Mouse (Mus musculus) heart, adult 2 months (tissue): ENCODE data around the gene Fam240a. TPM values are rescaled to one million over a fixed set of nuclear protein-coding genes. Genes with fewer than 3 reads are reported as not detected.
A peak's percentile ranks its signal among the peaks of the same experiment; 100 is the strongest.

ENCODE experiments used
- DNase-seq, 2 experiments: peaks; one replicate each; pipeline ENCODE4 v3.0.0; 2021
- H3K27ac ChIP-seq: fragments of 200-600 bp; 2 replicates; pipeline ENCODE4 v1.8.1; 2022
- H3K27me3 ChIP-seq: fragments of 200-500 bp; 2 replicates; pipeline ENCODE4 v1.6.1; 2012; ENCODE audit warnings: mild to moderate bottlenecking, low read length, inconsistent platforms, mixed read lengths; ENCODE audit not compliant: control insufficient read depth, insufficient read depth
- H3K36me3 ChIP-seq: fragments of 200-500 bp; 2 replicates; pipeline ENCODE4 v1.6.1; 2012; ENCODE audit warnings: low read length, inconsistent platforms; ENCODE audit not compliant: control insufficient read depth, insufficient read depth
- H3K4me1 ChIP-seq: fragments of 200-500 bp; 2 replicates; pipeline ENCODE4 v1.6.1; 2011; ENCODE audit warnings: low read length; ENCODE audit not compliant: control insufficient read depth, insufficient read depth
- H3K4me3 ChIP-seq: fragments of 200-600 bp; 2 replicates; pipeline ENCODE4 v1.8.1; 2022
- H3K79me2 ChIP-seq: fragments of 200-500 bp; replicated peaks from 2 replicates; pipeline ENCODE4 v1.6.1; 2012; ENCODE audit warnings: mild to moderate bottlenecking, inconsistent platforms, low read length, moderate library complexity, mixed read lengths; ENCODE audit not compliant: control insufficient read depth, insufficient read depth
- H3K9ac ChIP-seq: fragments of 200-500 bp; 2 replicates; pipeline ENCODE4 v1.6.1; 2012; ENCODE audit warnings: low read depth, mild to moderate bottlenecking, control low read depth, inconsistent platforms, low read length, mixed read lengths
- CTCF ChIP-seq: fragments of 200-600 bp; IDR thresholded peaks from 2 replicates; pipeline ENCODE4 v1.8.1; 2022; ENCODE audit warnings: antibody characterized with exemption, mild to moderate bottlenecking, moderate library complexity
- EP300 ChIP-seq: fragments of 200-500 bp; IDR thresholded peaks from 2 replicates; pipeline ENCODE4 v1.6.1; 2011; ENCODE audit warnings: low read depth, low read length, control low read depth; ENCODE audit not compliant: insufficient read depth
- POLR2A ChIP-seq: fragments of 200-500 bp; IDR thresholded peaks from 2 replicates; pipeline ENCODE4 v1.6.1; 2011; ENCODE audit warnings: mild to moderate bottlenecking, low read depth, low read length, control low read depth; ENCODE audit not compliant: insufficient read depth
- WGBS: fragments of 180-500 bp; shearing (Covaris S2); methylation state at CpG from one replicate; pipeline ENCODE4 v1.1.7; 2018; 5-methylcytosine and 5-hydroxymethylcytosine counted together
- intact Hi-C: fragments of 180-260 bp; cut with DNase I; formaldehyde crosslinking; loops from one replicate; pipeline ENCODE4 v1.15.1; 2025
- microRNA-seq, 2 experiments: library from miRNA; unstranded; fragments of <30 nt; microRNA quantifications; one replicate each; pipeline ENCODE4 v1.2.0; 2021
- polyA plus RNA-seq: library from polyadenylated mRNA; depleted of rRNA; stranded (reverse); fragments of >200 nt; gene quantifications from 2 replicates; pipeline ENCODE4 v1.2.3, GENCODE M21; 2012; rRNA removed
- total RNA-seq, 2 experiments: library from RNA; stranded (reverse); gene quantifications; 2 replicates each; pipeline ENCODE4 v1.2.3; 2021

Gene Fam240a
- total and polyA plus RNA-seq, 3 experiments = not detected

DNA sequence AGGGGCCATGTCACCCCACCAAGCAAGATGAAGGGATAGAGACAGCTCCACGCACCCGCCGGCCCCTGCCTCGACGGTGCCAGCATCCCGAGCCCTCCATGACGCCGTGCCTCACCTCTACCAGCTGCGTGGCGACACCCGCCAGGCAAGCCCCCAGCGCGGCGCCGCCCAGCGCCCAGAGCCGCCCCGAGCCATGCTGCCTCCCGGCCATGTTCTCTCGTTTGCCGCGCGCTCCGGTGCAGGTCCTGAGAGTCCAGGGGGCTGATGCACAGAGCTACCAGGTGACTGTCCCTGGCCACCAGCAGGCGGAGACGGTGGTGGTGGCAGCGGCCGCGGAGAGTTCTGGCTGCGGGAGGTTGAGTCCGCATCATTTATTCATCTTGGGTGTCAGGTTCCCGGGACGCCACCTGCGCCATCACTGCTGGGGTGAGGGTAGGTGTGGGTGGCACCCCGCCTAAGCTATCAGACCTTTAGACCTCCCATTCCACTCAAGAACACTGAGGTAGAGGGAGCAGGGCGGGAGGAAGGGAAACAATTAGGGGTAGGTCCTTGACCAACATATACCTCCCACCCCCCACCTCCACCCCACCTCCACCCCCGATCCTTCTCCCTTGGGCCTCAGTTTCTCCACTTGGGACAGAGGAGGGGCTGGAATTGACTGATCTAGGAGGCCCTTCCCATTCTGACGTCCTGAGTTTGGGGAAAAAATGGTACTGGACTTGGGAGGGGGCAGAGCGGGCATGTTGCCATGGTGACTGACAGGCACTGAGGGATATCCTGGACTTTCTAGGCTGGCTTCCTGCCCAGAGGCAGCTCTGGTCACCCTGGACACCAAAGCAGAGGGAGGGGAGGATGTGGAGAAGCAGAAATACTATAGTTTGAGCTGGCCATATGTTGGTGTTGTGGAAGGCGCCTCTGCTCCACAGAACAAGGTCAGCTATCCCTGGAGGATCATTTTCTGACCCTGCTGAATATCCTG lies 42.7 kb downstream of the Fam240a start:
- Histone ChIP-seq H3K36me3 (no peaks in the 10 kb centered on the region), H3K4me3 (no peak overlapping the region), H3K27me3 (no peaks in the 10 kb centered on the region), H3K4me1 (peaks cover 12% of the 10 kb centered on the region), H3K27ac (no peak overlapping the region), H3K79me2 (no peaks in the 10 kb centered on the region), H3K9ac (no peak overlapping the region)
- DNase-seq = no peak
- intact Hi-C loops = loop anchor here (2.0 kb wide), 1 partner anchor 463 kb away; no protein-coding TSS in a partner anchor
- WGBS = 18% methylated on average over 40 of the region's 40 CpGs
- no peak for TF ChIP-seq EP300
- 0 out of 2 replicates have a peak, but pooled peaks have one; percentile 12 for TF ChIP-seq CTCF
- no peak for TF ChIP-seq POLR2A

DNA sequence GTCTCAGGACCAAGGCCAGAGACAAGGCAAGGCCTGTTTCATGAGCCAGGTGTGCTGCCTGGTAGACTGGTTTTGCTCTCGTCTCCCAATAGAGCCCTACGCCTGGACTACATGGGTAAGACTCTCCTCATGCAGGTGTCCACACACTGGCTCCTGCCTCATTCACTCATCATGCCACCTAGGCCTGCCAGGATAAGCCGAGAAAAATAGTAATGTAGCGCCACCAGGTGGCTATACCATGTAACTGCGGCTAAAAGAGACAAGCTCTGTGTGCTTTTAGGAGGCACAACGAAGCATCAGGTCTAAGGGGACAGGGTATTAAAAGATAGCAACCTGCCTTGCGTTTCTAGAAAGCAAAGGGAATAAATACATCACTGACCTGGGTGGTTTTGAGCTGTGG lies 45.6 kb downstream of the Fam240a start:
- Histone ChIP-seq H3K9ac (no peak overlapping the region), H3K79me2 (no peaks in the 10 kb centered on the region), H3K4me1 (no peaks in the 10 kb centered on the region), H3K27me3 (no peaks in the 10 kb centered on the region), H3K27ac (no peak overlapping the region), H3K36me3 (no peaks in the 10 kb centered on the region), H3K4me3 (no peak overlapping the region)
- TF ChIP-seq POLR2A = no peak
- TF ChIP-seq EP300 = 0 out of 2 replicates have a peak, but pooled peaks have one; percentile 31
- TF ChIP-seq CTCF = peak; percentile 95
- intact Hi-C loops = loop anchor here (1.0 to 2.0 kb wide), 2 partner anchors 88 to 155 kb away; no protein-coding TSS in a partner anchor
- peak; percentile 53 to 58 for DNase-seq
- 27% methylated on average over 7 of the region's 7 CpGs for WGBS

Small RNA genes within 50 kb of the gene (microRNA-seq; reads per million reads assigned to microRNA genes)
- gene Gm24269 = 0 reads per million in 2 experiments

Other genes with a start within 250 kb of the Fam240a start
- gene Myl3, start 175.0 kb downstream of the Fam240a start, total RNA-seq = over 10,000 TPM in 1 of 2 experiments, 1,000 to 10,000 TPM in 1; 9,326 to 11,139 TPM
- gene Myl3, start 175.0 kb downstream of the Fam240a start, polyA plus RNA-seq = 9,227 and 12,279 TPM in 2 replicates
- 1 to 10 TPM; 6.0 to 7.0 TPM for gene Pth1r, start 169.7 kb downstream of the Fam240a start, total RNA-seq
- 10.3 and 12.6 TPM in 2 replicates for gene Pth1r, start 169.7 kb downstream of the Fam240a start, polyA plus RNA-seq
- not detected for gene Prss42, start 118.7 kb downstream of the Fam240a start, total RNA-seq
- not detected in 2 replicates for gene Prss42, start 118.7 kb downstream of the Fam240a start, polyA plus RNA-seq
- gene Prss44, start 102.9 kb downstream of the Fam240a start, total RNA-seq = not detected
- 0.06 TPM in 1 of 2 replicates, not detected in the other for gene Prss44, start 102.9 kb downstream of the Fam240a start, polyA plus RNA-seq
- not detected for gene Prss43, start 90.2 kb downstream of the Fam240a start, total RNA-seq
- gene Prss43, start 90.2 kb downstream of the Fam240a start, polyA plus RNA-seq = not detected in 2 replicates
- gene Prss45, start 82.3 kb downstream of the Fam240a start, total RNA-seq = not detected
- gene Prss45, start 82.3 kb downstream of the Fam240a start, polyA plus RNA-seq = 0.18 TPM in 1 of 2 replicates, not detected in the other
- not detected for gene Prss46, start 72.4 kb downstream of the Fam240a start, total RNA-seq
- 0.18 TPM in 1 of 2 replicates, not detected in the other for gene Prss46, start 72.4 kb downstream of the Fam240a start, polyA plus RNA-seq
- gene Prss50, start 58.9 kb downstream of the Fam240a start, total RNA-seq = not detected
- gene Prss50, start 58.9 kb downstream of the Fam240a start, polyA plus RNA-seq = not detected in 2 replicates
- 10 to 100 TPM; 13.7 to 14.2 TPM for gene Als2cl, start 37.0 kb downstream of the Fam240a start, total RNA-seq
- 25.7 and 25.9 TPM in 2 replicates for gene Als2cl, start 37.0 kb downstream of the Fam240a start, polyA plus RNA-seq
- 1 to 10 TPM; 1.3 to 1.7 TPM for gene Tmie, start 36.7 kb downstream of the Fam240a start, total RNA-seq
- gene Tmie, start 36.7 kb downstream of the Fam240a start, polyA plus RNA-seq = 1.00 and 1.1 TPM in 2 replicates
- not detected for gene Tdgf1, start 29.3 kb upstream of the Fam240a start, total RNA-seq
- not detected in 2 replicates for gene Tdgf1, start 29.3 kb upstream of the Fam240a start, polyA plus RNA-seq
- 100 to 1,000 TPM; 223 to 289 TPM for gene Lrrc2, start 34.7 kb upstream of the Fam240a start, total RNA-seq
- gene Lrrc2, start 34.7 kb upstream of the Fam240a start, polyA plus RNA-seq = 57.3 and 69.4 TPM in 2 replicates
- gene Rtp3, start 73.7 kb upstream of the Fam240a start, total RNA-seq = 1 to 10 TPM; 3.5 to 3.8 TPM
- 7.9 and 12.4 TPM in 2 replicates for gene Rtp3, start 73.7 kb upstream of the Fam240a start, polyA plus RNA-seq
- gene Ltf, start 102.4 kb upstream of the Fam240a start, total RNA-seq = not detected
- gene Ltf, start 102.4 kb upstream of the Fam240a start, polyA plus RNA-seq = 0.32 and 20.1 TPM in 2 replicates
- 10 to 100 TPM in 1 of 2 experiments, 1 to 10 TPM in 1; 7.5 to 16.3 TPM for gene Ccrl2, start 140.7 kb upstream of the Fam240a start, total RNA-seq
- gene Ccrl2, start 140.7 kb upstream of the Fam240a start, polyA plus RNA-seq = 16.0 and 20.1 TPM in 2 replicates
- 10 to 100 TPM; 83.6 to 84.1 TPM for gene Lrrfip2, start 200.7 kb upstream of the Fam240a start, total RNA-seq
- 33.5 and 61.2 TPM in 2 replicates for gene Lrrfip2, start 200.7 kb upstream of the Fam240a start, polyA plus RNA-seq